Mouse (Mus musculus): ENCODE measurements around the gene Cd4. TPM values are rescaled to one million over a fixed set of nuclear protein-coding genes. Genes with fewer than 3 reads are reported as not detected.

The Cd4 gene
- not detected in 2 replicates for polyA plus RNA-seq (2012)

DNA sequence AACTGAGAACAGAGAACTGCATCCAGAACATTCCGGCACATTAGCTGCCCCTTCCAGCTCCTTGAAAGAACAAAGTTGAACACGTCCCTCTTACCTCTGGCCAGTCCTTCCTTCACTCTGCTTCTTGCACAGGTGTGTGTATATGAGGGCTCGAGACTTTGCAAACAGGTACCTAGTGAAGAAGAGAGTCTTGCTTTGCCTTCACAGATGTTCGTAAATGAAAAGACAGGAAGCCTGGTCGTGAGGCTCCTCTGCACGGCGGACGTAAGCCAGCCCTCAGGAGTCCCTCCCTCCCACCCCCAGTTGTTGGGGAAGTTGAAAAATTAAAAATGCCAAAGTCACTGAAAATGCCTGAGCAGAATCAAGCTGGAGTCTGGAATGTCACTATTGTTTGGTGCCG is at the start of gene Cd4:
Gene Cd4 (minus strand): TSS at position 236 of the 400 bp plus-strand sequence.
- TF ChIP-seq GATA1 (IDR thresholded peaks at IDR 0.05; ENCODE audit: low read length): no peak

GRCm38 (mm10) chr6:124937493-124937892 is 49.5 kb upstream of the Cd4 start:
- no peak for TF ChIP-seq GATA1 (IDR thresholded peaks at IDR 0.05; ENCODE audit: low read length)

- no peak for TF ChIP-seq GATA1 (IDR thresholded peaks at IDR 0.05; ENCODE audit: low read length)
Observed at GRCm38 (mm10) chr6:124936681-124937080, 48.7 kb upstream of the Cd4 start.

GRCm38 (mm10) chr6:124934670-124935069 is 46.6 kb upstream of the Cd4 start:
- TF ChIP-seq GATA1 (IDR thresholded peaks at IDR 0.05; ENCODE audit: low read length): no peak

DNA sequence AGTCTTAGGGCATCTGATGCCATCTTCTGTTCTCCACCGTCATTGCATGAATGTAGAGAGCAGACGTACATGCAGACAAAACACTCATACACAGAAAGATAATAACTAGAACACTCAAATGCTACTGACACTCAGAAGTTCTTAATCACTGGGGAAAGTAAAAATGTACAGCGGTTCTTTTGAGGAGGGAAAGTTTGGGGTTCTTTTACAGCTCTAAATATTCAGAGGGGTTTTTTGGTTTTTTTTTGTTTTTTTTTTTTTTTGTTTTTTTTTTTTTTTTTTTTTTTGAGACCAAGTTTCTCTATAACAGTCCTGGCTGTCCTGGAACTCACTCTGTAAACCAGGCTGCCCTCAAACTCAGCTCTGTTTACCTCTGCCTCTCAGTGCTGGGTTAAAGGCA is 45.1 kb upstream of the Cd4 start:
- TF ChIP-seq GATA1 (IDR thresholded peaks at IDR 0.05; ENCODE audit: low read length): no peak

DNA sequence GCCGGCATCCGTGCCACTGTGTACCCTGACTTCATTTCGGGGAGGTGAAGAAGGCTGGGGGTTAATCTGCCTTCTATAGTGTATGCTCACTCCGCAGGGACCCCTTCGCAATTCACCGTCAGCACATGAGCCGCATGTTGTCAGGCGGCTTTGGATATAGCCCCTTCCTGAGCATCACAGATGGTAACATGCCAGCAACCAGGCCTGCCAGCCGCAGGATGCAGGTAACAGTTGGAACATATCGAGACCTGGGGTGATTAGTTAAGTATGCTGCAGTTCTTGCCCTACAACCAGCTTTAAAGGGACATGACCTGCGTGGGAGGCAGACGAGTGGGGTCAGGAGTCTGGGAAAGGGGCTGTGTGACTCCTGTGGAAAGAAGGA is 44.3 kb upstream of the Cd4 start:
- no peak for TF ChIP-seq GATA1 (IDR thresholded peaks at IDR 0.05; ENCODE audit: low read length)

DNA sequence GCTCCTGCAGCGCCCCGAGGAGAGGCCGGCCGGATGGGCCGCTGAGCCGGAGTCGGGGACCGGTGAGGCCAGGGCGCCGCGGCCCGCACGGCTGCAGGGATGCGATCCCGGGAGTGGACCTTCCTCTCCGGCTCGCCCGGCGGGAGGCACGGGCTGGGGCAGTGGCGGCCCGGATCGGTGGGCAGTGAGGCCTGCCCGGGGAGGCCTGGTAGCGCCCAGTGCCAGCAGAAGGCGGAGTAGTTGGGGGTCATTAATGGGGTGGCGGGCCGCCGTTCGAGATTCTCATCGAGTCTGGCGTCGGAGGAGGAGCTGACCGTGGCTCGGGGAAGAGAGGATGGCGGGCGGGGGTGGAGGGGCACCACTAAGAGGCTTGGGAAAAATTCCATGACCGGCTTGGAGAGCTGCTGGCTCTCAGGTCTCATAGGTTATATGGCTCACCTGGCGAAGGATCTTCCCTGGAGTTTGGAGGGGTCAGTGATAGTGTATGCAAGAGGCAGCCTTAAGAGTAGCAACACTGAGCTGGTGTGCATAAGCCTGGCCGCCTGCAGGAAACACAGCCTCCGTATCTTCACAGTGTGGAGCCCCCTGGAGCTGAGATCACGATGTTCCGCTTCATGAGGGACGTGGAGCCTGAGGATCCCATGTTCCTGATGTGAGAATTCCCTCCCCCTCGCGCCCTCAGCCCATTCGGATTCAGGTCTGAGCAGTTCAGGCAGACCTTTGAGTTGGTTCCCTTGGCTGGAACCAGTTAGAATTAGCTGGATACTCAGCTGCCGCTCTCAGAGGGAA is 43.7 kb upstream of the Cd4 start:
- TF ChIP-seq GATA1 (IDR thresholded peaks at IDR 0.05; ENCODE audit: low read length): no peak

DNA sequence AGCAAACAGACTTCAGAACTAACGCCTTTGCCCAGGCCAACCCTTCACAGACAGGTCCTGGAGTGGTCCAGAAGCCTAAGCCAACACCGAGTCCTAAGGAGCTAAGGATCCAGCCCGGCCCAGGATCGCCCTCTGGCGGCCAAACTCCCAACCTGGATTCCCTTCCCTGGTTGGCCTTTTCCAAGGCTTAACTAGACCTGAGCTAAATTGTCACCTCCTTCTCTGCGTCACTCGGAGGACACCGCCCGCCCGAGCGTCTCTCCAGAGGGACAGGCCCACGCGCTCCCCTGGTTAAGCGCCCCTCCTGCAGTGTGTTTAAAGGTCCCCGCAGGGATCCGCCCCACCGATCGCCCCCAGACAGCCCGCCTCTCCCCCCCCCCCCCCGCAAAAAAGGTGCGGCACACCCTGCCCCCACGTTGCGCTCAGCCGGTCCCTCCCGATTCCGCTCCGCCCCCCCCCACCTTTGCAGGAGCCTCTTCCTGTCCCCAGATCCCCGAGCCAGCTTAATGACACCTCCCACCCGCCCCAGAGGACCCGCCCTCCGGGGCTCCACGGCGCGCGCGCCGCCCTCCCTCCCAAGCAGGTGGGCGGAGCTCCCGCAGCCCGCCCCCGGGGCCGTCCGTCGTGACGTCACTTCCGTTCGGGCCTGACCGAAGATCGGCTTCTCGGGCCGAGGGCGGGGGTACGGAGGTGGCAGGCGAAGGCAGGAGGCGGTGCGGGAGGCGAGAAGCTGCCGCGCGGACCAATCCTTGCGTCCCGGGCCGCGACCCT is 42.9 kb upstream of the Cd4 start, which contains the start of gene Mlf2:
Gene Mlf2 (plus strand): TSS at position 633 of the 771 bp plus-strand sequence.
- TF ChIP-seq GATA1 (IDR thresholded peaks at IDR 0.05; ENCODE audit: low read length): no peak

DNA sequence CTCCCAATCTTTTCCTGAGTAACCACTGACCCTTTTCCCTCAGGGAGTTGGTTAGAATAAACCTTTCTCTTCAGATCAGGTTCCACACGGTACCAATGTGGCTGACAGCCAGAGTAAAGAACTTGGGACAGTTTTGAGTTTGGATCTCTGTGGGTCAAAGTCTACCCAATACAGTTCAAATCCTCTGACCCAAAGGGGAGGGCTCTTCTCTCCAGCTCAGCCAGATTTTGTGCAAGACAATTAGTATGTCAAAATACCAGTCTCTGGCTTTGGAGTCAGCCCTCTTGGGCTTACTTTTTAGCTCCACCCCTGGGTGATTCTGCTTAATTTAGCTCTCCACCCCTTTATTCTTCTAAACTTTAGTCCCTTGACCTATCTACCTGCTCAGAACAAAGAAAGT is 42.2 kb upstream of the Cd4 start:
- no peak for TF ChIP-seq GATA1 (IDR thresholded peaks at IDR 0.05; ENCODE audit: low read length)

- no peak for TF ChIP-seq GATA1 (IDR thresholded peaks at IDR 0.05; ENCODE audit: low read length)
Observed at GRCm38 (mm10) chr6:124925941-124926340, 37.9 kb upstream of the Cd4 start.

DNA sequence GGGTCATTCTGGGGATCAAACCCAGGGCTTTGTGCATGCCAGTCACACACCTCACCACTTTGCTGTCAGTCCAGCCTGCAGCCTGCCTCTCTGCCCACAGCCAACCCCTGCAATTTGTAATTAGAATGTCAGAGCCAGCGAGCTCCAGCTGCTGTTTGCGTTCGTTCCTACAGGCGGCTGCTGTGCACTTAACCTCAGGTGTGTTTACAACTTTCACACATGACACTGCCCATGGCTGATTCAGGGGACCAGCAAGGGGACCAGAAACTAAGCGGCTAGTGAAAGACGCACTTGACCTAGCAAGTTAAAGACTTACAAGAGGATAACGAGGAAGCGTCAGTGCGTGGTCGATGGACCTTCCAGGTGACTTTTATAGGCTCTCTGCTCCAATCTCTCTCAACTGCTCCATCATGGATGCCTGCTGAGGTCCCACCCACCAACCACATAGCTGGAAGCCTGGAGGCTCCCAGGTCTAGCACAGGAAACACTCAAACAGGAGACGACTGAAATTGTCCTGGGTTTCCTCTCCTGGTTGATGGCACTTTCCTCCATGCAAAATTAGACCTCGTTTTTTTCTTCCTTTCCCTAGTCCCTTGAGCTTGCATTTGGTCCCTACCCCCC is 37.3 kb upstream of the Cd4 start:
- TF ChIP-seq GATA1 (IDR thresholded peaks at IDR 0.05; ENCODE audit: low read length): no peak

DNA sequence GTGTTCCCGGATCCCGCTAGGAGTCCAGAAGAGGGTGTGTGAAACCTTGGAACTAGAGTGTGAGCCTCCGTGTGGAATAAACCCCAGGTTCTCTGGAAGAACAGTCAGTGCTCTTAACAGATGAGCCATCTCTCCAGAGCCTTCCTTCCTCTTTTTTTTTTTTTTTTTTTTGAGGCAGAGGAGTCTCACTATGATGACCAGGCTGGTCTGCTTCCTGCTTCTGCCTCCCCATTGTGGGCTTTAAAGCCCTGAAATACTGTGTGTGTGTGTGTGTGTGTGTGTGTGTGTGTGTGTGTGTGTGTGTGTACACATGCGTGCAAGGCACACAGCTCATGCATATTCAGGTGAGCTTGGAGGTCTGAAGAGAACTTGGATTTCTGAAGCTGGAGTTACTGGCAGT is 33.5 kb upstream of the Cd4 start:
- no peak for TF ChIP-seq GATA1 (IDR thresholded peaks at IDR 0.05; ENCODE audit: low read length)

GRCm38 (mm10) chr6:124920318-124921085 is 32.5 kb upstream of the Cd4 start:
- no peak for TF ChIP-seq GATA1 (IDR thresholded peaks at IDR 0.05; ENCODE audit: low read length)

DNA sequence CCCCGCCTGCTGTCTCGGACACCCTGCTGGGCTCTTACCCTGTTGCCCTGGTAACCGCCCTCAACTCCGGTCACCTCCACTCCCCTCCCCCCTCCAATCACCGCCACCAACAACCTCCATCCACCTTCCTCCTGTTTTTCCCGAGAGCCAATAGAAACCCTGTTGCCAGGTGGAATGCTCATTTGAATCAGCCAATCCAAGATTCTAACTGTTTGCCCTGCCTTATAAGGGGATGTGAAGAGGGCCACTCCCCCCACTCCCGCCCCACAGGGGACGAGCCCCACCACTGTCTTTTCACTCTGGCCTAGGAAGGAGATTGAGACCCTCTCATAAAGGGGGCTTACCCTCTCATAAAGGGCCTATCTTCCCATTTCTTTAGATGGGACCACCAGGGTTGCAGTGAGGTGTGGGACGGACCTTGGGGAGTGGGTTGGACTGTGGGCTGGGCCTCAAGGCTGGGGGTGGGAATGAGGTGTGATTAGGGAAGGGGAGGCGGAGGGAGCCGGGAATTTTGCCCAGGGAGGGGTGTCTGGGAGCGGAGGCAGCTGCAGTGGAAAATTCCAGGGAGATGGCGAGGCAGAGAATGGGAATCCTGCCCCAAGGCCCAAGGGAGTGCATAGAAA is 31.8 kb upstream of the Cd4 start, which contains the start of gene Ptms:
Gene Ptms (minus strand): TSS at position 409 of the 623 bp plus-strand sequence.
- no peak for TF ChIP-seq GATA1 (IDR thresholded peaks at IDR 0.05; ENCODE audit: low read length)

Measured in G1E-ER4 (cell line).